In genomic region chr1:133911456-133911855, GRCm38 (mm10) we compare ENCODE assay signal across 7 mouse cellular contexts. TPM values are rescaled to one million over a fixed set of nuclear protein-coding genes. Genes with fewer than 3 reads are reported as not detected.
DNase-seq lines count a peak whose midpoint lies in the region; TF ChIP-seq lines count a peak whose summit lies in the region.

No protein-coding gene starts in this region.

- no peak overlapping the region for H3K9ac ChIP-seq in liver, adult 2 months (ENCODE audit: low read depth, low read length)

- H3K36me3 ChIP-seq in liver, adult 2 months (ENCODE audit: control insufficient read depth, insufficient read depth, low read length): no peaks in the 10 kb centered on the region

- no peak overlapping the region for H3K27ac ChIP-seq in left cerebral cortex, adult 2 months
- no peak overlapping the region for H3K27ac ChIP-seq in liver, adult 2 months (replicated peaks; ENCODE audit: insufficient read depth, low read depth, low read length)

- no peaks in the 10 kb centered on the region for H3K27me3 ChIP-seq in liver, adult 2 months (ENCODE audit: control insufficient read depth, insufficient read depth, low read length)

- 25% methylated on average over 4 of the region's 4 CpGs for WGBS in liver, adult 2 months

- intact Hi-C loops in left cerebral cortex, adult 2 months (cut with DNase I): loop anchor here (1.0 to 10.0 kb wide), 3 partner anchors 137 to 423 kb away; partner anchors contain the start of gene Ppfia4
- intact Hi-C loops in gastrocnemius, postnatal 14 days (cut with DNase I; ENCODE audit: low total_unique reads): no loop called here

- H3K4me1 ChIP-seq in liver, adult 2 months (ENCODE audit: control insufficient read depth, insufficient read depth, low read length): peaks cover 14% of the 10 kb centered on the region

- no peaks in the 10 kb centered on the region for H3K79me2 ChIP-seq in liver, adult 2 months (ENCODE audit: control insufficient read depth, insufficient read depth, low read length)

- peak; percentile 90 for TF ChIP-seq CTCF in left cerebral cortex, adult 2 months (IDR thresholded peaks at IDR 0.05)
- TF ChIP-seq CTCF in liver, adult 2 months (IDR thresholded peaks at IDR 0.05; ENCODE audit: low read depth, low read length): peak; percentile 89

- no peak for TF ChIP-seq POLR2A in liver, adult 2 months (IDR thresholded peaks at IDR 0.05; ENCODE audit: extremely low read depth, insufficient read depth, low read length)

- no peak overlapping the region for H3K4me3 ChIP-seq in left cerebral cortex, adult 2 months
- H3K4me3 ChIP-seq in liver, adult 2 months (ENCODE audit: insufficient read depth, low read depth, low read length): no peak overlapping the region

- DNase-seq in left cerebral cortex, adult 2 months (ENCODE audit: extremely low spot score in 1 of 2, low spot score in 2 of 2): peak; percentile 62 to 80
- DNase-seq in left cerebral cortex, adult 11 months (ENCODE audit: low spot score): no peak
- peak; percentile 59 for DNase-seq in Muller cell, postnatal 12 days (ENCODE audit: inconsistent ontology term)
- DNase-seq in c-Kit-positive CD71-positive TER-119-positive erythroid progenitor cells, embryonic 14.5 days (ENCODE audit: low spot score): peak; percentile 69
- DNase-seq in gastrocnemius, postnatal 14 days: peak; percentile 71
- DNase-seq in liver, adult 2 months (ENCODE audit: extremely low read depth, low read depth, low spot score): no peak
- DNase-seq in retina, embryonic 14.5 days (ENCODE audit: low spot score): peak; percentile 90

RNA-seq across cellular contexts. Expression of gene Optc, which starts 3.7 kb away (rescaled TPM):
- total RNA-seq in left cerebral cortex, adult 2 months (2021): 1 to 10 TPM in 1 of 2 experiments, under 1 TPM in 1; 0.81 to 1.2 TPM
- total RNA-seq in gastrocnemius, postnatal 14 days (2021): under 1 TPM; 0.18 TPM
- not detected in 2 replicates for total RNA-seq in liver, adult 2 months (2014; rRNA removed)
- not detected in 2 replicates for polyA plus RNA-seq in liver, adult 2 months (2012; rRNA removed)

RNA-seq across cellular contexts. Expression of gene Prelp, which starts 9.8 kb away (rescaled TPM):
- total RNA-seq in left cerebral cortex, adult 2 months (2021): 10 to 100 TPM; 10.8 to 11.6 TPM
- 10 to 100 TPM; 15.6 to 18.4 TPM for total RNA-seq in gastrocnemius, postnatal 14 days (2021)
- 6.6 and 9.3 TPM in 2 replicates for total RNA-seq in liver, adult 2 months (2014; rRNA removed)
- polyA plus RNA-seq in liver, adult 2 months (2012; rRNA removed): 23.8 and 27.2 TPM in 2 replicates

Comparison
In these comparisons a context has a peak if more than half of its experiments do, and no peak if none do; other contexts are left out.
1. DNase-seq: peak in left cerebral cortex, adult 2 months (2 of 2), Muller cell, postnatal 12 days (single experiment), c-Kit-positive CD71-positive TER-119-positive erythroid progenitor cells, embryonic 14.5 days (single experiment), gastrocnemius, postnatal 14 days (single experiment) and retina, embryonic 14.5 days (single experiment); none in left cerebral cortex, adult 11 months (single experiment) and liver, adult 2 months (single experiment).